Mouse (Mus musculus) thymus, postnatal 4 days (tissue): Measurements from ENCODE around the gene Trpv1.

ENCODE experiments used
- DNase-seq: peaks from one replicate; pipeline ENCODE4 v3.0.0; 2021

Gene Trpv1

DNA sequence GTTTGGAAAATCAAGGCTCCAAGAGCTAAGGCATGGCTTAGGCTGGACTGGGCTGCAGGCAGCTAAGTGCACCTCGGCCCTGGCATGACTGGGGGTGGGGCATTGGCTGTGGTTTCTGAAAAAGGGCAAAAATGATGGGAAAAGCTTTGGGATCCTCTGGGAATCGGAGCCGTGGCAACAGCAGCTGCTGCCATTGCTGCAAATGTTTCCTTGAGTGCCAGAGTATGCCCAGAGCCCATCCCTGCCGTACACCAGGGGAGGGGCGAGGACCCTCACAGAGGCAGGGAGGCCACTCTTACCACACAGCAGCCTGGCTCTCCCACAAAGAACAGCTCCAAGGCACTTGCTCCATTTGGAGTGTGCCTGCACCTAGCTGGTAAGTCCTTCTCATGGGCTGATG, at the start of gene Trpv1:
TSS of gene Trpv1 (plus strand) at position 301 of the 400 bp plus-strand sequence.
- DNase-seq, result no peak

DNA sequence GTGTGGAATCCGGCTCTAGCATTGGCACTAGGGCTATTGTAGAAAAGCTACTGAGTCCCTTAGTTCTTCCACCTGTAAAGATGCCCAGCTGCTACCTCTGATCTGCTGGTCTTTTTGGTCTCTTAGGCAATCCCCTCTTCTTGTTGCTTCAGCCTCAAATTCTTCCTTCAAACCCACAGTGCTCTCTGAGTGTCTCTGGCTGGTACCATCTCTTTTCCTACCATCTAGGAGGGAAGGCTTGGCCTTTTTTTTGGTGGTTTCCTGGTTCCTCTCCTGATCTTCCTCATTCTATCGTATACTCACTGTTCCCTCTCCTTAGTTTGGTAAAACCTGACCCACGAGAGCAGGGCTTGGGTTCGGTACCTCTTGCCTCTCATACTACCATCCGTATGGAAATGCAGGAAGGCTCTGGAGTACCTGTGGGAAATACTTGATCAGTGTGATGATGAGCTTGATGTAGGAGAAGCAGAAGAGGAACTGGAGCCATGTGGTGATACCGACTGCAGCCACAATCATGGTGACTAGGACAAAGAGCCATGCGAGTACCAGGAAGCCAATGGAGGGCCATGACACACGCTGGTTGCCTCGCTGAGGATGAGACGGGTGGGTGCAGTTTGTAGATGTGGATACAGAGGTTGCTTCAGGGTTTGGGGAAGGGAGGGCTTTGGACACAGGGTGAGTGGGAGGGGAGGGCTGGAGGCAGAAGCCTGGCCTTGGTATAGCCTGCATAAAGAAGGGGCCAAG, 48.0 kb upstream of the Trpv1 start:
- no peak for DNase-seq

DNA sequence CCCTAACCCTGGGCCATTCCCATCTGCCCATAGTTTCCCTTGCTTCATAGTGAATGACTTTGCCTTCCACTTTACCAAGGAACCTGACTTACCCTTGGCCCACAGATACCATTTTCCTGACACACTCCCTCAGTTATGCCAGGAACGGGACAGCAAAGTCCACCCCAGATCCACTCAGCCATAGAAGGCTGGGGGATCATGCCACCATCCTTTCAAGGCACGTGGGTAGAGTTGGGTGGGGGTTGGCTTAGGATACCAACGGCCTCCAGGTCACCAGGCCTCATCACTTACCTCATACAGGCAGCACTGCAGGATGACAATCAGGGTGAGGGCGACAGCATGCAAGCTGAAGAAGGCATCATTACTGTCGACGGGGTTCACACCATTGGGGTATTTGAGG, 46.9 kb upstream of the Trpv1 start:
- DNase-seq, result no peak

DNA sequence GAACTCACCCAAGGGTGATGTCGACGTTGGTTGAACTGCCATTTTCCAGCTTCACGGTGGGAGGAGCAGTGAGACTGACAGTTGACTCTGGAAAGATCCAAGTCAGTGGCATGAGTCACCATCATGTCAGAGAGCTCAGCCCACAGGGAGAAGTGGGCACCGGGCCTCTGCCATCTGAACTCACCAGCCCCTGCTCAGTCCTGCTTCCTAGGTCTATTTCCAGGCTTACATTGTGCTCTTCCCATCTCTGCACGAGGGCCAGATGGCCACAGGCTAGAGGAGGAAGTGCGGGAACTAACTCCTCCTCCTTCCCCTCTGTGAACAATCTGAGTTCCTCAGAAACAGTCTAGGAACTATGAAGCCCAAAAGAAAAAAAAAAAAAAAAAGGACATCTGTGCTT, 41.0 kb upstream of the Trpv1 start:
- no peak for DNase-seq

DNA sequence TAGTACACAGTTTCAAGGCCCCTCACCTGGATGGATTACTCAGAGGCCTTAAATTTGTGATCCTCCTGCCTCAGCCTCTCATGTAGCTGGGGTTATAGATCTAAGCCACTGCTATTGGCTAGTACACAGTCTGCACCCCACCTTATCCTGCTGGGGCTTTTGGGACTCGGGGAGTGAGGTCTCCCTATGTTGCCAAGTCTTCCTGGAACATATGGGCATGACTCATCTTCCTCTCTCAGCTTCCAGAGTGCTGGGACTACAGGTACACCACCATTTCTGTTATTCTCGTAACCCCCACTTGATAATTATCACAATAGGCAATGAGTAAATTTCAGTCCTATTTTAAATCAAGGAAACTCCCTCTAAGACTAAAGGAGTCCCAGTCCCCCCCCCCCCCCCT, 39.6 kb upstream of the Trpv1 start:
- DNase-seq, result no peak

DNA sequence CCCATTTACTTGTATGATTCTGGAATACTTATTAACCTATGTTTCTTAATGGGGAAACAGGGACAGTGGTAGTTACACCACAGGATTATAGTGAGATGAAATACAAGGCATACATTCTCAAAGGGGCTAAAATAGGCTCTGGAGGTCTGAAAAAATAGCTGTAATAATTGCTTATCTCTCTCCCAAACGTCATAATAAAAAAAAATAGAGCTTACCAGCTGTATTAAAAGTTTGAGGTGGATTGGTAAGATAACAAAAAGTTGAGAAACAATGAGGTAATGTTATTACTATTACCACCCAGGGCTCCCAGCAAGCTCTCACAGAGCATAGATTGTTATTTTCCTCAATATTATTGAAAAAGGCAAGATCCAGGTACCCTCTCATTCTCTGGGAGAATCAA, 35.9 kb upstream of the Trpv1 start:
- DNase-seq, result no peak

DNA sequence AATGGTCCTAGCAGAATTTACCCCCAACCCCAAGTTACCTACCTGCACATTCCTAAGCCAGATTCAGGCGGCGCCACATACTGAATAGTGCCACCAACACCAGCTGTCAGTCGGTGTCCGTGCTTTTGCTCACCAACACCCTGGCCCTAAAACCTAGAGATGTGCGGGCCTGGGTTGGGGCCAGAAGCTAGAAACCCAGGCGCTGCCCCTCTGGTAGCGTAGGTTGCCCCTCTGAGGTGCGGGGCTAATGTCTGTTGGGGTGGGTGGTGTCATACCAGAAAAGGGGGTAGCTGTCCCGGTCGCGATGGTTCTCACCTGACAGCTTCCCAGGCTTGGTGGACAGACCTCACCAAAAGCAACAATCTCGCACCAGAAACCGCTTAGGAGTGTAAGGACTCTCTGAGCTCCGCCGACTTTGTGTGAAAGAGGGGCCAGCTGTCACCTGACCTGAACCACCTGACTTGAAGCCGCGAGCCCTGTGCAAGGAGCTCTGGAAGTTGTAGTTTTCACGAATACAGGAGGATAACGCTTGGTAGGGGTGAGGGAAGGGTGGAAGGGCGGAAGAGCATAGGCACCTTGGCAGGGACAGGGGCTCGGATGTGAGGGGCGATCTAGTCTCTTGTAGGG, 35.4 kb upstream of the Trpv1 start, which contains the start of gene Ctns:
TSS of gene Ctns (minus strand) at position 440 of the 627 bp plus-strand sequence.
- peak; percentile 77 for DNase-seq

DNA sequence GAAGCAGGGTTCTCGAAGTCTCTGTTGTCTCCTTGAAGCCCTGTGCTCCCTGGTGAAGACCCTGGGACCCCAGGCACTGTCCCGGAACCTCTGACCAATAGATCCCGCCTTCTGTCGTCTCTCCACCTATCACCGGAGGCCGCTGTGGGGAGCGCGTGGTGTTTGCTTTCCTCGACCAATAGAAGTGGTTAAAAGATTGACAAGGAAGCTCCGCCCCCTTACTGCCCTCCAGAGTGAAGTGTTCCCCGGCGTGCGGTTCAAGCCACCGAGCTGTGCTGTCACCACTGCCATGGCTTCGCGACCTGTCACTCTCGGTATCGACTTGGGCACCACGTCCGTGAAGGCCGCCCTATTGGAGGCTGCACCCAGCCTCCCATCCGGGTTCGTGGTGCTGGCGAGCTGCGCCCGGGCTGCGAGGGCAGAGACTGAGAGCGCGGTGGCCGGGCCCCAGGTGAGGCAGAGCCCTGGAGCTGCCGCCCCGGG, 34.8 kb upstream of the Trpv1 start, which contains the start of gene Shpk:
TSS of gene Shpk (plus strand) at position 231 of the 483 bp plus-strand sequence.
- DNase-seq, result peak; percentile 94

DNA sequence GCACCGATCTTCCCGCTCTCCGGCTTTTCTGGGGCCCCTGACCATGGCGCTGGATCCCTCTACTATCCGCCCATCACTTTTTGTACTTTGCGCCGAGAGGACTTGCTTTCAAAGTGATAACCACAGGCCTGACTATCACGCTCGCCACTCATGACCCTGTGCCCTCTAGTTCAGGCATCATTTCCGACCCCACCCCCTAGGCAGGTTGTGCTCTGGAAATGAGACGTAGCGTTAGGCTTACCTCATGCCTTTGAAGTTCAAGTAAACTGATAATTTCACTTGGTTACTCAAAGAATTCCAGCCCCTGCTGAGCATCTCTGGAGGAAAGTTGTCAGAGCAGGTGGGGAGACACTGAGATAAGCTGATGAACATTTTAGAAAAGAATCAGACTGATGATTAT, 34.2 kb upstream of the Trpv1 start:
- DNase-seq, result peak; percentile 43

DNA sequence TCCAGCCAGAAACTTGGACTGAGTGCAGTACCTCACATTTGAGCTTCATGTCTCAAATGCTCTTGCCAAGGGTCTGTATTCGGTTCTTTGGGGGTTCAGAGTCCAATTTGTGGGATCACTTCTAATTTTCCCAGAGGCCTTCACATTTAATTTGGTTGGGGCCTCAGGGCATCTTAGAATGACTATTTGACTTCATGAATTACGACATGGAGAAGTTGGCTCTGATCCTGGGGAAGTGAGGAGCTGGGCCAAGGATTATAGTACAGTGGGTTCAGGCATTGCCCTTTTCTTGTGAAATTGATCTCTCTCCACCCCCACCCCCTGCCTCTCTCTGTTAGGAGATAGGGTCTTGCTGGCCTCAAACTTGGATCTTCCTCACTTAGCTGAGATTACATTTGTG, 33.1 kb upstream of the Trpv1 start:
- DNase-seq, result no peak

DNA sequence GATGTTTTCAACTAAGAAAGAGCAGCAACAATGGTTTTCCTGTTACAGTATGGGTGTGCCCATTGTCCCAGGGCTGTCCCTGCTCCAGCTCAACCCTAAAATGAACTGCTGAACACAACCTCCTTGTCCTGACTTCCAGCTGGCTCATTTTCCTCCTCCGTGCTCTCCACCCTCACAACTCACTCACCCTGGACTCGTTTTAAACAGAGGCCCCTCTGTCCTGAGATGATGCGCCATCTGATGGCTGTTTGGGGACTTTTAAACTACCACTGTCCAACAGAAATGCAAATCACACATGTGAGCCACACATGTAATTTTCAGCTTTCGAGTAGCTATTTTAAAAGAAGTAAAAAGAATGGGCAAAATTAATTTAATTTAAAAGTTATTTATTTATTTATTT, 32.5 kb upstream of the Trpv1 start:
- DNase-seq, result no peak

DNA sequence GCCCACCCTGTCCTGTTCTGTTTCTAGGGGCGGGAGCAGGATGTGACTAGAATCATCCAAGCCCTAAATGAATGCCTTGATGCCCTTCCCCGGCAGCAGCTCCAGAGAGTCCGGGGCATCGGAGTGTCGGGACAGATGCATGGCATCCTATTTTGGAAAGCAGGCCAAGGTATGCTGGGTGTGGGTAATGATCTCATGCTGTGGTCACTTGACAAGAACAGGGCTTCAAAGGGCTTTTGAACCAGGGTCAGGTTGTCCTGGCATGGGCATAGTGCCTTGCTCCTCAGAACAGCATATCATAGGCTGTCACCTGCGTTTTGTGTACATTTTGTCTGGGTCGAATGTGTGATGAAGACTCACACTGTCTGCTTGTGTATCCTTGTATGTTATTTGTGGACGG, 30.2 kb upstream of the Trpv1 start:
- no peak for DNase-seq

DNA sequence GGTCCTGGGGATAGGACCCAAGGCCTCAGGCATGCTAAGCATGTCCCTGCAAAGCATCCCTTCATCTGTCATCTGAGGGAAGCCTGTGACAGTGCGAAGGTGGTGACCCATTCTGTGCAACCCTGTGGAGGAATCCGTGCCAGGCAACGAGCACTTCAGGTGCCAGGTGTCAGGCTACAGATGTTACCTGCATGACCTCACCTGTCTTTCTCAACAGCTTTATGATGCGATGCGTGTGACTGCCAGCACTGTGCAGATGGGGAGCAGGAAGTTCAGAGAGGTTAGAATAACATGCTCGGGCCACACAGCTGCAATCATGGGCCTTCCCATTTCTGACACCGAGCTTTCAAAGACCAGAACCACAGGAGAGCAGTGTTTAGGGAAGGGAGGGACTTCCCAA, 28.9 kb upstream of the Trpv1 start:
- no peak for DNase-seq

DNA sequence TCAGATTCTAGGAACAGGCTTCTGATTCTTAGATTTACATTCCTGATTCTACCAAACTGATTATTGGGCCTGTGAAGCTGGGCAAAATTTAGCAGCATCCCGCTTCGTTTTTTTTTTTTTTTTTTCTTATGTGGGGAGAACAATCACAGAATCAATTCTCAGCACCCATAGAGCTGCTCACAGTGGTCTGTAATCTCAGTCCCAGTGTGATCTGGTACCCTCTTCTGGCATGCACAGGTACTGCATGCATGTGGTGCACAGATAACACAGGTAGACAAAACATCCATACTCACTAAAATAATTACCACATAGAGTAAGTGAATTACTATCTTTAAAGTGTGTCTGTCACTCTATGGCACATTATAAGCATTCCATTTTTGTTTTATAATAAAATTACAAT, 26.5 kb upstream of the Trpv1 start:
- DNase-seq, result peak; percentile 49

DNA sequence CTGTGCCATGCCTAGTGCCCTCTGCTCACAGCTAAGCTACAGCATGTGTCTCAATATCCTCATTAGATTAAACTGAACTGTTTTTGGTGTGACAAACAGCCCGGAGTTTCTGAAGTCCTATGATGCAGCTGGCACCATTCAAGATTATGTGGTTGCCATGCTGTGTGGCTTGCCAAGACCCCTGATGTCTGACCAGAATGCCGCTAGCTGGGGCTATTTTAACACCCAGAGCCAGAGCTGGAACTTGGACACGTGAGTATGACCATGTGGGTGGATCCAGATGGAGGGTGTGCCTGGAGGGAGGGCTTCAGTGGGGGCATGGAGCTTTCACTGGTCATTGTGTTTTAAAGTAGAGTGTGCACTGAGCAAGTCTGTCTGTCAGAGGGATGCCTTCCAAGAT, 20.1 kb upstream of the Trpv1 start:
- no peak for DNase-seq

DNA sequence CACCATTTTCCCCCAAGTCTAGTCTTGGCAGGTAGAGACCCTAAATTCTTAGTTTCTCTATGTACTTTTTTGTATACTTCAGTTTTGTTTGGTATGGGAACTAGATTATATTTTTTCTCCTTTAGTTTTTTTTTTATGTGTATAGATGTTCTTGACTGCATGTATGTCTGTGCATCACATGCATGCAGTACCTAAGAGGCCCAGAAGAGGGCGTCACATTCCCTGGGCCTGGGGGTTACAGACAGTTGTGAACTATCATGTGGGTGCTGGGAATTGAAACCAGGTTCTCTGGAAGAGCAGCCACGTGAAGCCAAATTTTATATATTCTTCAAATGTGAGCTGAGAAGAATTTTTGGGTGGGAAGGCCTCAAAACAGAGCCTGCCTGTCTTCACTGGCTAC, 14.4 kb upstream of the Trpv1 start:
- no peak for DNase-seq

DNA sequence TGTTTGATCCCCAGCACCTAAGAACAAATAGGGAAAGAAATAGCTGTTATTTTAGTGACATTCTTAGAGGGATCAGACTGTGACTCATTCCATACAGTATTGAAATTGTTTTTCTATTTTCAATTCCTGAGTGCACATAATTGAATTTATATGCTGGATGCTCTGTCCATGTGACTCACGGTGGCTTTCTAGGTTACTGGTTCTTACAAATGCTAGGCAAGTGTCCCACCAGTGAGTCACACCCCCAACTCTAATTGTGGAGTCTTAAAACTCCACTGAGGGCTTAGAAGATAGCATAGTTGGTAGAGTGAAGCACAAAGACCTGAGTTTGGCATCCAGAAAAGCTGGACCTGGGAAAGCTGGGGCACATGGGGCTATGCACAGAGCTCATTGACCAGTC, 13.4 kb upstream of the Trpv1 start:
- DNase-seq, result no peak

DNA sequence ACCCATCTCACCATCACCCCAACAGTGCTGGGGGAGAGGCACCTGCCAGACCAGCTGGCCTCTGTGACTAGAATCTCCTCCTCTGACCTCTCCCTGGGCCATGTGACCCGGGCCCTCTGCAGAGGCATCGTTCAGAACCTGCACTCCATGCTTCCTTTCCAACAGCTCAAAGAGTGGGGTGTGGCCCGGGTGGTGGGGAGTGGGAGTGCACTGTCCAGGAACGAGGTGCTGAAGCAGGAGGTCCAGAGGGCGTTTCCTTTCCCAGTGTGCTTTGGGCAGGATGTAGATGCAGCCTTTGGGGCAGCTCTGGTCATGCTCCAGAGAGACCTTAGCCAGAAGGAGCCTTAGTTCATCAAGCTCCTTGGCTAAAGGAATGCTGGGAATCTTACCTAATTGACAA, 11.2 kb upstream of the Trpv1 start:
- no peak for DNase-seq

DNA sequence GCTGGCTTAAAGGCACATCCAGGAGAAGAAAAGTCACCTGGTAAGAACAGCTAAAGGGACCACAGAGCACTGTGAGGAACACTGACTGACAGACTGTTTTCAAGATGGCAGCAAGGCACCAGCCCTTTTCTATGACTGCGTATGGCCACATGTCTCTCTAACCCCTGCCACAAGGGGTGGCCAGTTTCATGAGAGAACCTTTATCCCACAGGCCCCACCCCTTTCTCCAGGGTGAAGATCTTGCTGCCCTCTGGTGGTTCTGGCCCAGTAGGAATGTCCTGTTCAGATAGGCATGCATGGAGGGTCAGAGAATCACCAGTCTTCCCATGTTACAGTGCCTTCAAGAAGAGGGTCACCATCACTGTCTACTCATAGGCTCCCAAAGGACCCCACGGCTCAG, 10.1 kb upstream of the Trpv1 start:
- peak; percentile 17 for DNase-seq

DNA sequence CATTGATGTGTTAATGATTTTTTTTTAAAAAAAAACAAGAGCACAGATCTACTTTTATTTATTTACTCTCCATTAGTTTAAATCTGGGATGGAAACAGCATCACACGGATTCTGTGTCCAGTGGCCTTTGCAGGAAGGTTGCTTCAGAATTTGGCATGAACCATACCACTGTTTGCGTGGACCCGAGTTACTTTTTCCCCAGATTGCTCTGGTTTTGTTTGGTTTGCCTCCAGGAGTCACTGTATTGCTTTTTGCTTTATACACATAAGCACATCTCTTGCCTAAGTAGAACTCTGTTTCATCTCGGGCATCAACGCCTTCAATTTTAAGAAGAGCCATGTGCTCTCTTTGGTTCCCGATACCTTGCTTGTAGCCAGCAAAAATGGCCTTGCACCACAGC, 8.2 kb upstream of the Trpv1 start:
- DNase-seq, result no peak

DNA sequence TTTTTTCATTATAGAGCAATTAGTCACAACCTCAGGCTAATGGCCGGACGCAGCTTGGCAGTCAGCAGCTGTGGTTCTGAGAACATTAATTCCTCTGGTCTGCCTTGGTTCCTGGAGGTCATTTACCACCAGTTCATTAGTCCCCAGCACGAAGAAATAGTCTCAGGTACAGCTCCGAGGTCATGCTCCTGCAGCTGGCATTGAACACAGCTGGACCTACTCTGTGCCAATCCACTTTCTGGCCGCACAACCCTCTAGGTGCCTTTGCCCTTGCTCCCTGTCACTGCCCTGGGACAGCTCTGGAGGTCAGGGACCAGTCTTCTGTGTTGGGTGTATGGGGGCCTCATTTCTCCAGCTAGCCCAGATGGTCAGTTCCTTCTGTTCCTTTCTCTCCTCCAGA, 5.2 kb upstream of the Trpv1 start:
- no peak for DNase-seq

DNA sequence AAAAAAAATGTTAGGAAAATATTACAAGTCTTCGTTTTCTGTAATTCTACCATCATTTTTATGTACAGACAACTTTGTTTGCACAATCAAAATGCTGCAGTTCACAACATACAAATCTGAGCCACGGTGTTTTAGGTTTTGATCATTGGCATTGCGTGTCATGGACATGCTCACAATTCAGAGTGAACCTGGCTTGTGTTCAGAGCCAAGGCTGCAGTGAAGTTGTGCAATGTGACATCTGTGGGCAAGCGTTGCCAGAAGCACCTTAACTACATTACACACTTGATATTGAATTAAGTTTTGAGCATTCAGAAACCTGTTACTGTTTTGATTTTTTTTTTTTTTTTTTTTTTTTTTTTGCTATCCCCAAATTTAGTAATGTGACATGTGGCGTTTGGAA, 4.0 kb upstream of the Trpv1 start:
- no peak for DNase-seq

DNA sequence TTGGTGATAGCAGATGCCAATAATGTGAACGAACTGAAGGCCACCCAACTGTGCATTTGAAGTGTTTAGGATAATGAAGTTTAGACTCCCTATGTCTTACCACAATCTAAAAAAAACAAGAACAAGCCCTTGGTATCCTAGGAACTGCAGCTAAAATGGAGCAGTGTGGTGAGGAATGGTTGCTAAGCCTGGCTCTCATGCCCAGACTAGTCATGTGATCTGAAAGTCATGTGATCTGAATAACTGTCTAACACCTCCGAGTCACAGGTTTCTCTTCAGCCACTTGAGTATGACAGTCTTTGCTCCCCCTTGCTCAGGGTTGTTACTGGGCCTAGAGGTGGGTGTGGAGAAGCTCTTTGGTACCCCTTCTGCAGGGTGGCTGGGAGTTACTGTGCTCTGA, 1.6 kb upstream of the Trpv1 start:
- no peak for DNase-seq

DNA sequence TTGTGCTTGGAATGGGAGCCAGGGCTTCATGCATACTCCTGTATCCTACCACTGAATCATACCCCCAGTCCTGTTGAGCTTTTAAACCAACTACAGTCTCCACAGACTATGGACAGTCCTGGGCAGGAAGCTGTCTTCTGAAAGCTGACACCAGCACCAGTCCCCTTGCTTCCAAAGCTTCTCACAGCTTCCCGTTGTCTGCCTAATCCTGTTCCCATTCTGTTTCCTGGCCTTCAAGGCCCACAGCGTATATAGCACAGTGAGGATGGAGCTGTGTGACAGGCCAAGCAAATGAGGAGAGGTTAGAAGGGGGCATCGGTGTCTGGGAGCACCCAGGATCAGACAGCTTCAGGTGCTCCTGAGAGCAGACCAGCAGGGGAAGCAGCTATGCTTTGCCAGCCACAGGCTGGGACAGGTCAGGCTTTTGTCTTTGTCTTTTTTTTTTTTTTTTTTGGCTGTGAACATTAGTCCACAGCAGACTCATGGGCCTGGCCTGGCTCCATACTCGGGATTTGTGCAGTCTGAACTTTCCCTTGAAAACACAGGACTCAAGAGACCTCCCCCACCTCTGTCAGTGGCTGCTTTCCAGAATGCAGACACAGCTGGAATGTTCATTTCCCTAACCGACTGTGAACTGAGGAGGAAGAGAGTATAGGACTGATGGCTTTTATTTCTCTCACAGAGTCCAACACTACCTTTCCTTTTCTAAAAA, 2.1 kb downstream of the Trpv1 start:
- DNase-seq, result no peak
